Mouse (Mus musculus) stomach, embryonic 15.5 days (tissue): ENCODE results near the gene Slc35e3. TPM values are rescaled to one million over a fixed set of nuclear protein-coding genes. Genes with fewer than 3 reads are reported as not detected.

Experiments
- ATAC-seq: fragments of 200-750 bp; cut with Nextera tagmentation; 2 replicates; pipeline ENCODE4 v1.8.0; 2017; ENCODE audit warnings: low read depth, moderate number of reproducible peaks, moderate TSS enrichment; ENCODE audit not compliant: insufficient read depth, low FRiP score
- H3K27ac ChIP-seq: fragments of 300-500 bp; sonication (generic); 2 replicates; pipeline ENCODE4 v1.5.1; 2015; ENCODE audit warnings: mild to moderate bottlenecking, inconsistent platforms
- H3K27me3 ChIP-seq: fragments of 300-500 bp; sonication (generic); replicated peaks from 2 replicates; pipeline ENCODE4 v1.6.1; 2015; ENCODE audit warnings: inconsistent platforms
- H3K36me3 ChIP-seq: fragments of 300-500 bp; sonication (generic); 2 replicates; pipeline ENCODE4 v1.6.1; 2015; ENCODE audit warnings: inconsistent platforms
- H3K4me1 ChIP-seq: fragments of 300-500 bp; sonication (generic); 2 replicates; pipeline ENCODE4 v1.6.1; 2015; ENCODE audit warnings: inconsistent platforms
- H3K4me2 ChIP-seq: fragments of 300-500 bp; sonication (generic); 2 replicates; pipeline ENCODE4 v1.6.1; 2015; ENCODE audit warnings: mild to moderate bottlenecking, inconsistent platforms
- H3K4me3 ChIP-seq: fragments of 300-500 bp; sonication (generic); replicated peaks from 2 replicates; pipeline ENCODE4 v1.5.1; 2015; ENCODE audit warnings: inconsistent platforms
- H3K9ac ChIP-seq: fragments of 300-500 bp; sonication (generic); 2 replicates; pipeline ENCODE4 v1.6.1; 2015; ENCODE audit warnings: inconsistent platforms
- H3K9me3 ChIP-seq: fragments of 300-500 bp; sonication (generic); 2 replicates; pipeline ENCODE4 v1.6.1; 2016; ENCODE audit warnings: inconsistent platforms
- WGBS: fragments of 180-500 bp; shearing (Covaris S2); methylation state at CpG from one replicate; pipeline ENCODE4 v1.1.7; 2015; 5-methylcytosine and 5-hydroxymethylcytosine counted together
- polyA plus RNA-seq: library from polyadenylated mRNA; unstranded; fragments of >200 nt; fragmentation: Nextera tagmentation; extraction: Ambion mirVana; gene quantifications from 2 replicates; pipeline ENCODE4 v1.2.1, GENCODE M21; 2015

The Slc35e3 gene
- polyA plus RNA-seq, 1 experiment from 2014 or later, result 16.5 TPM

DNA sequence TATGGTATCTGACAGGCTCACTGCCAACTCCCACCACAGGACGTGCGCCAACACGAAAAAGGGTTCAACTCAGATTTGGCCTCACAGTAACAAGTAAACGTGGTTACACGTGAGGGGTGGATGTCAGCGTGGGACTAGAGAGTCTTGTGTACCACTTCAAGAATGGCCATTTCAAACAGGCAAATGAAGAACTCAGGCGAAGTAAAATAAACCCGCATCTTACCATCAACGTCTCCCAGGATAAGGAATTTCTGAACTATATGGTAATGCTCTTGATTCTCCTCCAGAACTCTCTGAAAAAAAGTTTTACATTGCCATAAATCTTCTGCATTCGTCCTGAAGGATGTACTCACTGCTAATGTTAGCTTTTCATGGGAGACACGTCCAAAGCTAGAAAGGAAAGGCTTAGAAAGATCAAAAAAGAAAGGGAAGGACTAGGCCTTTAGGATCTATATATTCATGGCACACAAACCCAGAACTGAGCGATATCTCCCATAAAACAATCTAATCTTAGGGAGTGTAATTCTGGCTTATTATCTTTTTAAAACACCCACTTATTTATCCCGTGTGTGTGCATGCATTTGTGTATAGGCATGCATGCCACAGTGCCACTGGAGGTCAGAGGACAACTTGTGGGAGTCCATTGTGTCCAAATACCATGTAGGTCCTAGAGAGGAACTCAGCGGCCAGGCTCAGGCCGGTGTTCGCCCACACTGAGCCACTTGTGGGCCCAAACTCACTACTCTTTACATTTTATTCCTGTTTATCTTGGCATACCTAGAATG lies 20.1 kb upstream of the Slc35e3 start:
- Histone ChIP-seq H3K27me3 (no peaks in the 10 kb centered on the region), H3K9ac (no peak overlapping the region), H3K36me3 (peaks cover 43% of the 10 kb centered on the region), H3K9me3 (no peaks in the 10 kb centered on the region), H3K27ac (no peak overlapping the region), H3K4me3 (no peak overlapping the region), H3K4me2 (no peak overlapping the region), H3K4me1 (no peaks in the 10 kb centered on the region)
- WGBS, result 87% methylated on average over 16 of the region's 16 CpGs
- ATAC-seq, result no peak

DNA sequence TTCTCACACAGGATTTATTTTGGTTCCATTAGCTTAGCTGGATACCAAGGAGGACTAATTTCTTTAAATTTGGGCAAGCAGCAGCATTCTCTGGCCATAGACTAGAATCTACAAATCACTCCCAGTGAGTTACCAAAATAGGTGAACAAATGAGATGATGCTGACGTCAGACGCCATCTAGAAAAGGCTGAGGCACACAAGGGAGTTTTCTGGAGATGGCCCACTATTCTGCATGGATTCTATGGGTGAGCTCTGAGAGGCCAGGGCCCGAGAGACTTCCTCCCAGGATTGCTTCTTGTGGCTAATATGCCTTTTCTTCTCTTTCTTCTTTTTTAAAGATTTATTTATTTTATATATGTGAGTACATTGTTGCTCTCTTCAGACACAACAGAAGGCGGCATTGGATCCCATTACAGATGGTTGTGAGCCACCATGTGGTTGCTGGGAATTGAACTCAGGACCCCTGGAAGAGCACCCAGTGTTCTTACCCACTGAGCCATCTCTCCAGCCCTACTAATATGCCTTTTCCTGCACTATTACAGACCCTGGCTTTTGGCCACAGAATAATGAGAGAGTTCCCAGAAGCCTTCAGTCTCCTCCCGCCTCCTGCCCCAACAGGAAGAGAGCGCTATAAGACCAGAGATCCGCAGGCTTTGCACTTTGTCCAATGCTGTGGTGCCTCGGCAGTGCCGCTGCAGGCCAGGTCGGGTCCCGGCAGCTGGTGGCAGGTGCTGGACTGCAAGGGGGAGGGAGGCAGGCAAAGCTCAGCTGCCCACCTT lies 19.1 kb upstream of the Slc35e3 start:
- no peaks in the 10 kb centered on the region for H3K27me3 ChIP-seq
- peaks cover 52% of the 10 kb centered on the region for H3K36me3 ChIP-seq
- H3K4me2 ChIP-seq, result no peak overlapping the region
- no peak for ATAC-seq
- H3K9me3 ChIP-seq, result no peaks in the 10 kb centered on the region
- H3K27ac ChIP-seq, result no peak overlapping the region
- no peak overlapping the region for H3K4me3 ChIP-seq
- no peaks in the 10 kb centered on the region for H3K4me1 ChIP-seq
- WGBS, result 94% methylated on average over 11 of the region's 11 CpGs
- no peak overlapping the region for H3K9ac ChIP-seq

- Histone ChIP-seq H3K4me2 (no peak overlapping the region), H3K4me1 (no peaks in the 10 kb centered on the region), H3K4me3 (no peak overlapping the region), H3K27me3 (no peaks in the 10 kb centered on the region), H3K27ac (no peak overlapping the region), H3K9ac (no peak overlapping the region), H3K36me3 (peaks cover 50% of the 10 kb centered on the region), H3K9me3 (no peaks in the 10 kb centered on the region)
- no peak for ATAC-seq
- 86% methylated on average over 6 of the region's 6 CpGs for whole genome bisulfite sequencing
Observed at GRCm38 (mm10) chr10:117764598-117764997, 18.4 kb upstream of the Slc35e3 start.

DNA sequence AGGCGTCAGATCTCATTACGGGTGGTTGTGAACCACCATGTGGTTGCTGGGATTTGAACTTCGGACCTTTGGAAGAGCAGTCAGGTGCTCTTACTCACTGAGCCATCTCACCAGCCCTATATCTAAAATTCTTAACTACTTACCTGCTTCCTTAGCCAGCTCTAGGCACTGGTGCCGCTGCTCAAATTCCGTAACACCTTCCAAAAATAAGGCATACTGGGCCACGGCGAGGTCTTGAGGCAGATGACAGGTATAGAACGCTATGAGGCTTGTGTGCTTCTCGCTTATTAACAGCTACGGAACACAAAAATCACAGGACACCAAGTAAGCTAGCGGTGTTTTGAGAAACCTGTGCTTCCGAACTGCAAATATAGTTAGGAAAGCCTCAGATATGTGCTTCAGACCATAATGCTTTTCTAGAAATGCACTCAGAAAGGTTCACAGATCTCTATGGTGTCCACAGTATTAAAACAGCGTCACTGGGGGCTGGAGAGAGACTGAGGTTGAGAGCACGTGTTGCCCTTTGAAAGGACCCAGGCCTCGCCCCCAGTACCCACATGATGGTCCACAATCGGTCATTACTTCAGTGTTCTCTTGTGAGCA lies 17.5 kb upstream of the Slc35e3 start:
- Histone ChIP-seq H3K9ac (no peak overlapping the region), H3K4me1 (no peaks in the 10 kb centered on the region), H3K27me3 (no peaks in the 10 kb centered on the region), H3K4me3 (no peak overlapping the region), H3K27ac (no peak overlapping the region), H3K4me2 (no peak overlapping the region), H3K9me3 (no peaks in the 10 kb centered on the region), H3K36me3 (peaks cover 55% of the 10 kb centered on the region)
- WGBS, result 95% methylated on average over 16 of the region's 16 CpGs
- no peak for ATAC-seq

- no peaks in the 10 kb centered on the region for H3K9me3 ChIP-seq
- no peak overlapping the region for H3K4me3 ChIP-seq
- no peaks in the 10 kb centered on the region for H3K27me3 ChIP-seq
- no peak for ATAC-seq
- H3K36me3 ChIP-seq, result peaks cover 48% of the 10 kb centered on the region
- WGBS, result 97% methylated on average over 12 of the region's 12 CpGs
- H3K4me2 ChIP-seq, result no peak overlapping the region
- no peak overlapping the region for H3K27ac ChIP-seq
- H3K4me1 ChIP-seq, result no peaks in the 10 kb centered on the region
- no peak overlapping the region for H3K9ac ChIP-seq
Observed at GRCm38 (mm10) chr10:117762966-117763365, 16.8 kb upstream of the Slc35e3 start.

DNA sequence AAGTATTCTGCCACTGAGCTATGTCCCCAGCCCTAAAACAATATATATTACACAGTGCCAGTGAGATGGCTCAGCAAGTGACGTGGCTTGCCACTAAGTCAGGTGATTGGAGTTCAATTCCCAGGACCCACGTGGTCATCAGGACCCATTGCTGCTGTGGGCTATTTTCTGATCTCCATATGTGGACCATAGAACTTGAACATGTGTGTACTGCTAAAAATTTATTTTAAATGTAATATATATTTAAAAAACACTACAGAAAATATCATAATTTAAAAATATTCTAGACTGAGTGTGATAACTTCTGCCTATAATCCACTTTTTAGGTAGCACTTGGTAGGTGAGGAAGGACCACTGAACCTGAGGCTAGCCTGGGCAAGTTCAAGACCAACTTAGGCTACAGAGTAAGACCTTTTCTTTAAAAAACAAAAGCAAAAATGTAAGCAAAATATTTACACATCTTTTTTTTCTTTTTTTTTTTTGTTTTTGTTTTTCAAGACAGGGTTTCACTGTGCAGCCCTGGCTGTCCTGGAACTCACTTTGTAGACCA lies 16.2 kb upstream of the Slc35e3 start:
- no peaks in the 10 kb centered on the region for H3K4me1 ChIP-seq
- peaks cover 50% of the 10 kb centered on the region for H3K36me3 ChIP-seq
- H3K4me3 ChIP-seq, result no peak overlapping the region
- no peak for ATAC-seq
- H3K27me3 ChIP-seq, result no peaks in the 10 kb centered on the region
- H3K9ac ChIP-seq, result no peak overlapping the region
- H3K4me2 ChIP-seq, result no peak overlapping the region
- no peak overlapping the region for H3K27ac ChIP-seq
- WGBS, result 87% methylated on average over 2 of the region's 2 CpGs
- H3K9me3 ChIP-seq, result no peaks in the 10 kb centered on the region

- H3K4me1 ChIP-seq, result no peaks in the 10 kb centered on the region
- H3K4me3 ChIP-seq, result no peak overlapping the region
- 92% methylated on average over 6 of the region's 6 CpGs for WGBS
- H3K9me3 ChIP-seq, result no peaks in the 10 kb centered on the region
- no peak overlapping the region for H3K4me2 ChIP-seq
- peaks cover 53% of the 10 kb centered on the region for H3K36me3 ChIP-seq
- H3K27ac ChIP-seq, result no peak overlapping the region
- ATAC-seq, result no peak
- no peak overlapping the region for H3K9ac ChIP-seq
- H3K27me3 ChIP-seq, result no peaks in the 10 kb centered on the region
Observed at GRCm38 (mm10) chr10:117761551-117761950, 15.4 kb upstream of the Slc35e3 start.

- Histone ChIP-seq H3K9me3 (no peaks in the 10 kb centered on the region), H3K27me3 (no peaks in the 10 kb centered on the region), H3K4me2 (no peak overlapping the region), H3K4me1 (no peaks in the 10 kb centered on the region), H3K4me3 (no peak overlapping the region), H3K36me3 (peaks cover 47% of the 10 kb centered on the region), H3K27ac (no peak overlapping the region), H3K9ac (no peak overlapping the region)
- ATAC-seq, result no peak
- WGBS, result 92% methylated on average over 9 of the region's 9 CpGs
Observed at GRCm38 (mm10) chr10:117760831-117761335, 14.7 kb upstream of the Slc35e3 start.

DNA sequence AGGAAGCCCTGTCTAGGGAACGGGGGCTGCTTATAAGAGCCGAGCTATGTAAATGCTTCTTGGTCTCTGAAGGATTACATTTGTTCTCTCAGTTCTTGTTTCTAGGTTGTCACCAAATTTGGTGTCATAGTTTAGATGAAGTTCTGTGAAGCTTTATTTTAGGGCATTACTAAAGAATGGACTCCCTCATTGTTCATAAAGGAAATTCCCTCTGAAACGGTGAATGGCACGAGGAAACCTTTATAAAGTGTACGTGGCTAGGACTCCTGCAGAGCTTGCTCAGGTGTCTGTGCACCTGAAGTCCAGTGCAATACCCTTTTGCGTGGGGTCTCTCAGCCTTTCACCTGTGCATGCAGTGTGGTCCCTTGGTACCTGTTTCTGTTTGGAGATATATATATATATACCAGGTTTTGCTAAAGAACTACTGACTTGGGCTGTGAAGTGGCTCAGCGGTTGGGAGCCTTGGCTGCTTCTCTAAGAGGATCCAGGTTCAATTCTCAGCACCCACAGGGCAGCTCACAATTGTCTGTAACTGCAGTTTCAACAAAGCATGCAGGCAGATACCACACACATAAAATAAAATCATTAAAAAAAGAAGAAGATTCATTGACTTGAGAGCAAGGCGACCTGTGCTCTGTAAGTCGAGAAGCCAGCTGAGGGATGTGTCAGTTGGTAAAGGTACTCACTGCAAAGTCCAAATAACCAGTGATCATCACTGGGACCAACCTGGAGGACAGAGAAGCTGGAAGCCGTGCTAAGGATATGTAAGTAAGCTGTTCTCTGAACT lies 13.9 kb upstream of the Slc35e3 start:
- Histone ChIP-seq H3K27ac (no peak overlapping the region), H3K4me1 (no peaks in the 10 kb centered on the region), H3K36me3 (peaks cover 50% of the 10 kb centered on the region), H3K9ac (no peak overlapping the region), H3K9me3 (no peaks in the 10 kb centered on the region), H3K4me2 (no peak overlapping the region), H3K4me3 (no peak overlapping the region), H3K27me3 (no peaks in the 10 kb centered on the region)
- WGBS, result 91% methylated on average over 10 of the region's 10 CpGs
- no peak for ATAC-seq

DNA sequence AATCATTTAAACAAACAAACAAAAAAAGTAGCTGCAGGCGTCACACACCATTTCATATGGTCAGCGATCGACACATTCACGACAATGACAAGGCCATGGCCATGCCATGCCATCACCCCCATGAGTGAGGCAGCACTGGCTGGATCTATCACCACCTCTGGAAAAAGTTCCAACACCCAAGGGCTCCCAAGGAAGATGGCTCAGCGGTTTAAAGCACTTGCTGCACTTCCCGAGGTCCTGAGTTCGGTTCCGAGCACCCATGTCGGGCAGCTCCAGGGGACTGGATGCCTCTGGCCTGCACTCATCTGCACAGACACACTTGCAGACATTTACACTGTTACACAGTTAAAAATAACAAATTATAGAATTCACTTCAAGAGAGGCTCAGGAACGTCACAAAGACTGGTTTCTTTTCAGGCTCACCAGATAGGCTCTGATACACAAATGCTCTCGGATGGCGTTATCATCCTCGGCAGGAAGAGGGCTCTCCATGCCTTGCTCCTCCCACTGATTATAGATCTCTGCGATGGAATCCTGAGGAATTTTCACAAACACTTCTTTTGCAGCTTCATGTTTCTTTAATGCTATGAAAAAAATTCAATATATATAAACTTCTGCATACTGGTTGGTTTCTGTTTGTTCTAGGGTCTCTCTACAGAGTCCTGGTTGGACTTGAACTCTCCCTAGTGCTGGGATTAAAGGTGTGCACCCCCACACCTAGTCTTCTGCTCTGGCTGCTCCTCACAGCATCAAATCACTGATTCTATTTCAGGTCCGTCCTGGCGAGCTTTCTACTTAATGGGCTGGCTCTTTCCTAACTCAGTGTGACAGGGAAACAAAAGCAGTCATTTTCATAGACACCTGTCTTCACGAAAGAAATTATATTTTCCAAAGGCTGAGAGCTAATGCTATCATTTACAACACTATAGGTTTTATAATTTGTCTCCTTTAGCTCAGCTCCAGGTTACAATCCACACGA lies 12.9 kb upstream of the Slc35e3 start:
- H3K27me3 ChIP-seq, result no peaks in the 10 kb centered on the region
- no peaks in the 10 kb centered on the region for H3K9me3 ChIP-seq
- no peak overlapping the region for H3K4me3 ChIP-seq
- WGBS, result 87% methylated on average over 18 of the region's 18 CpGs
- H3K4me1 ChIP-seq, result no peaks in the 10 kb centered on the region
- peaks cover 57% of the 10 kb centered on the region for H3K36me3 ChIP-seq
- H3K4me2 ChIP-seq, result no peak overlapping the region
- no peak for ATAC-seq
- H3K9ac ChIP-seq, result no peak overlapping the region
- no peak overlapping the region for H3K27ac ChIP-seq
